Mouse (Mus musculus) heart, embryonic 13.5 days (tissue): Measurements from ENCODE around the gene 4921536K21Rik. TPM values are rescaled to one million over a fixed set of nuclear protein-coding genes. Genes with fewer than 3 reads are reported as not detected.
A peak's percentile ranks its signal among the peaks of the same experiment; 100 is the strongest.

ENCODE experiments used
- ATAC-seq: fragments of 200-750 bp; cut with Nextera tagmentation; 2 replicates; pipeline ENCODE4 v1.8.0; 2017; ENCODE audit warnings: moderate TSS enrichment; ENCODE audit not compliant: insufficient number of reproducible peaks, low FRiP score, low TSS enrichment; ENCODE audit errors: extremely low read depth
- H3K27ac ChIP-seq: fragments of 300-500 bp; sonication (generic); replicated peaks from 2 replicates; pipeline ENCODE4 v1.5.1; 2015; ENCODE audit warnings: moderate library complexity, mild to moderate bottlenecking, inconsistent platforms
- H3K27me3 ChIP-seq: fragments of 300-500 bp; sonication (generic); replicated peaks from 2 replicates; pipeline ENCODE4 v1.6.1; 2015; ENCODE audit warnings: mild to moderate bottlenecking, inconsistent platforms
- H3K36me3 ChIP-seq: fragments of 300-500 bp; sonication (generic); 2 replicates; pipeline ENCODE4 v1.6.1; 2015; ENCODE audit warnings: mild to moderate bottlenecking, inconsistent platforms
- H3K4me1 ChIP-seq: fragments of 300-500 bp; sonication (generic); 2 replicates; pipeline ENCODE4 v1.6.1; 2015; ENCODE audit warnings: inconsistent platforms
- H3K4me2 ChIP-seq: fragments of 300-500 bp; sonication (generic); 2 replicates; pipeline ENCODE4 v1.6.1; 2015; ENCODE audit warnings: inconsistent platforms, mild to moderate bottlenecking, moderate library complexity
- H3K4me3 ChIP-seq: fragments of 300-500 bp; sonication (generic); 2 replicates; pipeline ENCODE4 v1.5.1; 2015; ENCODE audit warnings: moderate library complexity, mild to moderate bottlenecking, inconsistent platforms
- H3K9ac ChIP-seq: fragments of 300-500 bp; sonication (generic); 2 replicates; pipeline ENCODE4 v1.6.1; 2015; ENCODE audit warnings: inconsistent platforms, mild to moderate bottlenecking, moderate library complexity
- H3K9me3 ChIP-seq: fragments of 300-500 bp; sonication (generic); 2 replicates; pipeline ENCODE4 v1.6.1; 2016; ENCODE audit warnings: inconsistent platforms
- WGBS: fragments of 180-500 bp; shearing (Covaris S2); methylation state at CpG from one replicate; pipeline ENCODE4 v1.1.7; 2015; ENCODE audit warnings: mixed read lengths; 5-methylcytosine and 5-hydroxymethylcytosine counted together
- polyA plus RNA-seq: library from polyadenylated mRNA; unstranded; fragments of >200 nt; fragmentation: Nextera tagmentation; extraction: Ambion mirVana; gene quantifications from 2 replicates; pipeline ENCODE4 v1.2.1, GENCODE M21; 2015

4921536K21Rik gene
- polyA plus RNA-seq, 1 experiment from 2014 or later: 0.11 TPM

DNA sequence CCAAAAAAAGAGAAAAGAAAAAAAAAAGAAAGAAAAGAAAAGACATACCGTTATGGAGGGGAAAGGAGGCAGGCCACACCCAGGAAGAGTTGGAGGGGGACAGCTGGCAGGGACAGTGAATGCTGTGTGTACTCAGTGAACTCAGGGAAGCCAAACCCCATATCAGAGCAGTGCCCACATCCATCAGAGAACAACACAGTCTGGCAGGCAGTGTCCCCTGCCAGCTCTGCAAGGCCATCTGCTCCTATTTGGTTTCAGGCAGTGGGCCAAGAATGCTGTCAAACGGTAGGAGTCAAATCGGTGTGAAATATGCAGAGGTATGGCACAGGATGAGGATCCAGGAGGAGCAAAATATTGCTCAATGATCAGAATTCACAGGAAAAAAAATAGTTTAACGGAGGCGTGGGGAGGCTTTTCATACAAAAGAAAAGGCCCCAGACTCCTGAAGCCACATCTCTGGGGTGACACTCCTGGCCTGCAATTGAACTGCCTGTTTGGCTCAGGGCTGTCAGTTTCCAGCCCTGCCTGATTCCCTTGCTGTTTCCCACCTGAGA, 41.3 kb downstream of the 4921536K21Rik start:
- H3K27me3 ChIP-seq: no peaks in the 10 kb centered on the region
- ATAC-seq: no peak
- 49% methylated on average over 5 of the region's 5 CpGs for WGBS

GRCm38 (mm10) chr11:3853031-3853430, 41.9 kb downstream of the 4921536K21Rik start:
- H3K4me1 ChIP-seq: peaks cover 16% of the 10 kb centered on the region
- H3K27ac ChIP-seq: peak overlapping the region; percentile 28; the same call in 1 of the 2 replicates
- H3K9ac ChIP-seq: no peak overlapping the region
- no peaks in the 10 kb centered on the region; the same call in 1 of the 2 replicates for H3K9me3 ChIP-seq
- WGBS: 88% methylated on average over 10 of the region's 10 CpGs
- ATAC-seq: no peak
- H3K36me3 ChIP-seq: no peaks in the 10 kb centered on the region
- no peak overlapping the region for H3K4me3 ChIP-seq
- no peaks in the 10 kb centered on the region for H3K27me3 ChIP-seq
- H3K4me2 ChIP-seq: no peak overlapping the region

More for the DNA sequence above, 41.3 kb downstream of the 4921536K21Rik start:
- Histone ChIP-seq H3K9ac (no peak overlapping the region), H3K4me2 (no peak overlapping the region), H3K27ac (peak overlapping the region; percentile 28; the same call in 1 of the 2 replicates), H3K36me3 (no peaks in the 10 kb centered on the region), H3K4me3 (no peak overlapping the region), H3K9me3 (no peaks in the 10 kb centered on the region; the same call in 1 of the 2 replicates), H3K4me1 (peaks cover 13% of the 10 kb centered on the region)

DNA sequence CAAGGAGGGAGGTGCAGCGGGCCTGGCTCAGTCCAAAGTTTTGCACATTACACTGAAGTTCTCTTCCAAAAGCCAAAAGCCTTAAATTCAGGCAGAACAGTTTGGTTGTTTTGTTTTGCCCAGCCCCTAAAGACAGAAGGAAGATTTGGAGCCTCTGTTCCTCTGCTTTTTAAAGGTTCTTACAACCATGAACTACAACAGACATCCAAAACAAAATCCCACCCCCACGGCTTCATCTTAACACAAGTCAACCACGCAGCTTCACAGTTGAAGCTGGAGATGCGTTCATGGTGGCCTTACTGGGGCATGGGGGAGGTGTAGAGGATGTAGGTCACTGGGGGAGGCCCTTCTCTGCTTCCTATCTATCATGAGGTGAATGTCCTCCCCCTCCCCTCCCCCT, 43.0 kb downstream of the 4921536K21Rik start:
- Histone ChIP-seq H3K27me3 (no peaks in the 10 kb centered on the region), H3K4me2 (no peak overlapping the region), H3K27ac (no peak overlapping the region), H3K36me3 (no peaks in the 10 kb centered on the region), H3K4me3 (no peak overlapping the region), H3K4me1 (peaks cover 18% of the 10 kb centered on the region), H3K9me3 (no peaks in the 10 kb centered on the region; the same call in 1 of the 2 replicates), H3K9ac (no peak overlapping the region)
- WGBS: 72% methylated on average over 4 of the region's 4 CpGs
- no peak for ATAC-seq

DNA sequence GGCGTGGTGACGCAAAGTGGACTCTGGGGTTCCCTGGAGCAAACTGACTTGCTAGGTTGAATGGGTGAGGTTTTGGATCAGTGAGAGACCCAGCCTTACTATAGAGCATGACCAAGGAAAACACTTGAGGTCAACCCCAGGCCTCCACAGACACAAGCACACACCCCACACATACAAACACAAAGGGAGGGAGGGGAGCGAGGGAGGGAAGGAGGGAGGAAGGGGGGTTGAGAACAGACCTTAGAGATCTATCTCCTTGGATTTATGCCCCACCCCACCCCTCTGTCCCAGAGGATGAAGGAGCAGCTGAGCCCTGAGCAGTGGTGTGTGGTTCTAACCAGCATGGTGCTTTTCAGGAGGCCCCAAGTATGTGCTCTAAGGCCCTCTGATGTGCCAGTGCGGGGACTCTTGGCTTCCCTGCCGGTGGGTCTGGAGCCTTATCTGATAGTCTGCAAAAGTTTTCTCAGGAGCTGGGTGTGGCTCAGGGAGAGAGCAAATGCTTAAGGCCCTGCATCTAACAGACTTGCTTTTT, 44.1 kb downstream of the 4921536K21Rik start:
- Histone ChIP-seq H3K9me3 (no peaks in the 10 kb centered on the region; the same call in 1 of the 2 replicates), H3K36me3 (no peaks in the 10 kb centered on the region), H3K27ac (no peak overlapping the region), H3K4me3 (no peak overlapping the region), H3K9ac (no peak overlapping the region), H3K4me1 (peaks cover 18% of the 10 kb centered on the region), H3K27me3 (no peaks in the 10 kb centered on the region), H3K4me2 (no peak overlapping the region)
- ATAC-seq: no peak
- WGBS: 59% methylated on average over 5 of the region's 5 CpGs

- 60% methylated on average over 2 of the region's 2 CpGs for WGBS
- H3K27ac ChIP-seq: no peak overlapping the region
These were observed 44.6 kb downstream of the 4921536K21Rik start for GRCm38 (mm10) chr11:3850315-3850614.

GRCm38 (mm10) chr11:3849469-3850314, 45.2 kb downstream of the 4921536K21Rik start:
- WGBS: 72% methylated on average over 15 of the region's 15 CpGs
- no peak overlapping the region for H3K27ac ChIP-seq
- no peak for ATAC-seq
- H3K9ac ChIP-seq: no peak overlapping the region
- no peaks in the 10 kb centered on the region; the same call in 1 of the 2 replicates for H3K9me3 ChIP-seq
- H3K27me3 ChIP-seq: no peaks in the 10 kb centered on the region
- no peak overlapping the region for H3K4me3 ChIP-seq
- no peak overlapping the region for H3K4me2 ChIP-seq
- no peaks in the 10 kb centered on the region for H3K36me3 ChIP-seq
- H3K4me1 ChIP-seq: peaks cover 23% of the 10 kb centered on the region

More at GRCm38 (mm10) chr11:3850315-3850614, 44.6 kb downstream of the 4921536K21Rik start:
- Histone ChIP-seq H3K4me2 (no peak overlapping the region), H3K9me3 (no peaks in the 10 kb centered on the region; the same call in 1 of the 2 replicates), H3K9ac (no peak overlapping the region), H3K4me3 (no peak overlapping the region), H3K4me1 (peaks cover 18% of the 10 kb centered on the region), H3K27me3 (no peaks in the 10 kb centered on the region), H3K36me3 (no peaks in the 10 kb centered on the region)
- ATAC-seq: no peak

DNA sequence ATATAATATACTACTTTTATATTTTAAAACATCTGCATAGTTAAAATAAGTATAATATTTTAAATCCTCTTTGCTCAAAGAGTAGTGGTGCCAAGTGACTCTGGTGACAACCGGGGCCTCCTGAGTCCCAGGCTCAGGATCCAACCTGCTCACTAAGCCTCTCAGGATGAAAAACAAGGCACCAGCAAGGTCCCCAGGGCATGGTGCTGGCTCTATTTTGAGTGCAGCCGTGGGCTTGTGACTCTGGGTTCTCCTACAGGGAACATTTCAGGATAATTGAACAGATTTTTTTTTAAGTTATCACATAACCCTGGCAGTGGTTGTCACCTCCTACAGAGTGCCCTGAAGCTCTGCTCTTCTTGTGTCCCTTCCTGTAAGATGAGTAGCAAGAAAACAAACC, 48.5 kb downstream of the 4921536K21Rik start:
- no peak for ATAC-seq
- no peak overlapping the region for H3K27ac ChIP-seq
- no peak overlapping the region for H3K4me2 ChIP-seq
- no peaks in the 10 kb centered on the region for H3K27me3 ChIP-seq
- no peaks in the 10 kb centered on the region for H3K36me3 ChIP-seq
- WGBS: 47% methylated on average over 2 of the region's 2 CpGs
- H3K4me3 ChIP-seq: no peak overlapping the region
- H3K9me3 ChIP-seq: no peaks in the 10 kb centered on the region
- H3K9ac ChIP-seq: no peak overlapping the region
- H3K4me1 ChIP-seq: peaks cover 24% of the 10 kb centered on the region

- ATAC-seq: no peak
- H3K9me3 ChIP-seq: no peaks in the 10 kb centered on the region
- H3K4me2 ChIP-seq: no peak overlapping the region
- H3K9ac ChIP-seq: 0 out of 2 replicates have a peak overlapping the region, but pooled peaks have one; percentile 1
- WGBS: 59% methylated on average over 17 of the region's 17 CpGs
- no peak overlapping the region for H3K4me3 ChIP-seq
- H3K27me3 ChIP-seq: no peaks in the 10 kb centered on the region
- peaks cover 22% of the 10 kb centered on the region for H3K4me1 ChIP-seq
- H3K36me3 ChIP-seq: no peaks in the 10 kb centered on the region
- peak overlapping the region; percentile 63 for H3K27ac ChIP-seq
These were observed 50.8 kb downstream of the 4921536K21Rik start for GRCm38 (mm10) chr11:3843943-3844734.

Other genes starting within 250 kb of the 4921536K21Rik start
- gene Morc2a, start 245.9 kb downstream of the 4921536K21Rik start, polyA plus RNA-seq: 18.0 and 20.4 TPM in 2 replicates
- gene Osbp2, start 31.2 kb downstream of the 4921536K21Rik start, polyA plus RNA-seq: 0.33 TPM in 2 replicates
- gene Dusp18, start 142 bp upstream of the 4921536K21Rik start, polyA plus RNA-seq: 9.7 and 10.7 TPM in 2 replicates
- 4.7 and 4.9 TPM in 2 replicates for gene Slc35e4, start 19.6 kb upstream of the 4921536K21Rik start, polyA plus RNA-seq
- 67.8 and 69.2 TPM in 2 replicates for gene Tcn2, start 37.1 kb upstream of the 4921536K21Rik start, polyA plus RNA-seq
- 46.6 and 52.2 TPM in 2 replicates for gene Pes1, start 68.9 kb upstream of the 4921536K21Rik start, polyA plus RNA-seq
- gene 4930556J24Rik, start 81.7 kb upstream of the 4921536K21Rik start, polyA plus RNA-seq: 0.20 TPM in 1 of 2 replicates, not detected in the other
- gene Gal3st1, start 88.5 kb upstream of the 4921536K21Rik start, polyA plus RNA-seq: 0.17 and 0.52 TPM in 2 replicates
- gene Sec14l4, start 136.4 kb upstream of the 4921536K21Rik start, polyA plus RNA-seq: 0.05 TPM in 1 of 2 replicates, not detected in the other
- not detected in 2 replicates for gene Sec14l3, start 169.7 kb upstream of the 4921536K21Rik start, polyA plus RNA-seq
- gene Mtfp1, start 200.3 kb upstream of the 4921536K21Rik start, polyA plus RNA-seq: 20.8 and 28.3 TPM in 2 replicates
- gene Sec14l2, start 228.3 kb upstream of the 4921536K21Rik start, polyA plus RNA-seq: 0.48 and 1.0 TPM in 2 replicates
- gene Rnf215, start 240.1 kb upstream of the 4921536K21Rik start, polyA plus RNA-seq: 17.2 and 18.1 TPM in 2 replicates